Mouse (Mus musculus) heart, embryonic 16.5 days (tissue): ENCODE data around the gene Sectm1a. TPM values are rescaled to one million over a fixed set of nuclear protein-coding genes. Genes with fewer than 3 reads are reported as not detected.
A peak's percentile ranks its signal among the peaks of the same experiment; 100 is the strongest.

Experiments
- ATAC-seq: fragments of 200-750 bp; cut with Nextera tagmentation; replicated peaks from 2 replicates; pipeline ENCODE4 v1.8.0; 2017; ENCODE audit warnings: moderate number of reproducible peaks; ENCODE audit not compliant: insufficient read depth, low FRiP score; ENCODE audit errors: extremely low read depth
- H3K27ac ChIP-seq: fragments of 300-500 bp; sonication (generic); 2 replicates; pipeline ENCODE4 v1.5.1; 2014; ENCODE audit warnings: mild to moderate bottlenecking, low read length, control low read depth, moderate library complexity
- H3K27me3 ChIP-seq: fragments of 300-500 bp; sonication (generic); 2 replicates; pipeline ENCODE4 v1.6.1; 2014; ENCODE audit warnings: low read length, mixed read lengths; ENCODE audit not compliant: control insufficient read depth, insufficient read depth
- H3K36me3 ChIP-seq: fragments of 300-500 bp; sonication (generic); 2 replicates; pipeline ENCODE4 v1.6.1; 2014; ENCODE audit not compliant: control insufficient read depth, insufficient read depth
- H3K4me1 ChIP-seq: fragments of 300-500 bp; sonication (generic); 2 replicates; pipeline ENCODE4 v1.6.1; 2014; ENCODE audit warnings: low read length, mixed read lengths; ENCODE audit not compliant: control insufficient read depth, insufficient read depth
- H3K4me2 ChIP-seq: fragments of 300-500 bp; sonication (generic); 2 replicates; pipeline ENCODE4 v1.6.1; 2014; ENCODE audit warnings: low read depth, mild to moderate bottlenecking, control low read depth, low read length
- H3K4me3 ChIP-seq: fragments of 300-500 bp; sonication (generic); 2 replicates; pipeline ENCODE4 v1.5.1; 2014; ENCODE audit warnings: mild to moderate bottlenecking, control low read depth, low read length
- H3K9ac ChIP-seq: fragments of 300-500 bp; sonication (generic); 2 replicates; pipeline ENCODE4 v1.6.1; 2014; ENCODE audit warnings: low read length, control low read depth
- H3K9me3 ChIP-seq: fragments of 300-500 bp; sonication (generic); replicated peaks from 2 replicates; pipeline ENCODE4 v1.6.1; 2016; ENCODE audit warnings: low read length; ENCODE audit not compliant: control insufficient read depth
- WGBS: fragments of 180-500 bp; shearing (Covaris S2); extraction: QIAGEN DNeasy Blood & Tissue Kit; methylation state at CpG from one replicate; pipeline ENCODE4 v1.1.7; 2014; 5-methylcytosine and 5-hydroxymethylcytosine counted together
- polyA plus RNA-seq: library from polyadenylated mRNA; unstranded; fragments of >200 nt; fragmentation: Nextera tagmentation; extraction: Ambion mirVana; gene quantifications from 2 replicates; pipeline ENCODE4 v1.2.1, GENCODE M21; 2015

Gene Sectm1a
- polyA plus RNA-seq, 1 experiment from 2014 or later = 0.51 TPM

DNA sequence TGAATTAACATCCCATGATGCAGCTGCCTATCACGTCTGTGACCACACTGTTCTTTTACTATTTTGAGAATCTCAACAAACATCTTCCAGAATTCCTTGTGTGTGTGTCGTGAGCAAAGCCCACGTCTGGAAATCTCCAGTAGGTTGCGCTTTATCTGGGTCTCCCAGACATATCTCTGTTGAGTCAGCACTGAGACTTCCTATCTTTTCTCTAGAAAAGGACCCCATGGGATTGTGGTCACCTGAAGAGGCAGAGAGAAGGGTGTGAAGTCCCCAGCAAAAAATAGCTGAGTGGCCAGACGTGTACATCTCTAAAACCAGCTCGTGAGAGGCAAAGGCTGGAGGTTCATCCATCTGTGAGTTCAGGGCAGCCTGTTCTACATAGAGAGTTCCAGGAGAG is 56.9 kb downstream of the Sectm1a start:
- ATAC-seq = no peak
- H3K9ac ChIP-seq = no peak overlapping the region
- 34% methylated on average over 6 of the region's 6 CpGs for WGBS
- no peak overlapping the region for H3K4me3 ChIP-seq
- no peak overlapping the region for H3K4me2 ChIP-seq
- no peaks in the 10 kb centered on the region for H3K4me1 ChIP-seq
- H3K36me3 ChIP-seq = no peaks in the 10 kb centered on the region
- H3K27ac ChIP-seq = no peak overlapping the region
- H3K27me3 ChIP-seq = no peaks in the 10 kb centered on the region
- H3K9me3 ChIP-seq = no peaks in the 10 kb centered on the region

GRCm38 (mm10) chr11:121019501-121019900 is 61.5 kb downstream of the Sectm1a start:
- H3K9me3 ChIP-seq = no peaks in the 10 kb centered on the region
- H3K4me3 ChIP-seq = no peak overlapping the region
- no peaks in the 10 kb centered on the region for H3K36me3 ChIP-seq
- H3K4me1 ChIP-seq = peaks cover 5% of the 10 kb centered on the region; the same call in 1 of the 2 replicates
- no peak overlapping the region for H3K9ac ChIP-seq
- H3K27me3 ChIP-seq = no peaks in the 10 kb centered on the region
- no peak overlapping the region for H3K27ac ChIP-seq
- no peak overlapping the region for H3K4me2 ChIP-seq
- WGBS = 81% methylated on average over 5 of the region's 5 CpGs
- ATAC-seq = no peak

DNA sequence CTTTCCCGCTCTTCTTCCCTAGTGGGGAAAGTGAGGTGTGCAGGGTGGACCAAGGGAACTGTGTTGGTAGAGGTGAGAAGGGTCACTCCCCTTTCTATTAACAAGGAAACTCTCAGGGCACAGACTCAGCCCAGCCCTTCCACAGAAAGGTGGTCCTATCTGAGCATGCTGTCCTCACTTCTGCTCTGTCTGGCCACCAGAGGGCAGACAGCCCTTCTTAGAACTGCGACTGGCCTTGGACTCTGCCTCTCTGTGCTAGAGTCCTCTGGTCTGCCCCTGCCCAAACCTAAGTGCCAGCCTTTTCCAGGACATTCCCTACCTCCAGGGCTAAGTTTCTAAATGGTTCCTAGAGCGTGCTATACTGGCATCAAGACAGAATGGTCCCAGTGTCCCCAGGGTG is 63.3 kb downstream of the Sectm1a start:
- H3K9ac ChIP-seq = no peak overlapping the region
- ATAC-seq = 0 out of 2 replicates have a peak, but pooled peaks have one; percentile 70
- WGBS = 32% methylated on average over 3 of the region's 3 CpGs
- no peak overlapping the region for H3K27ac ChIP-seq
- H3K4me1 ChIP-seq = peaks cover 5% of the 10 kb centered on the region; the same call in 1 of the 2 replicates
- H3K9me3 ChIP-seq = no peaks in the 10 kb centered on the region
- no peak overlapping the region for H3K4me2 ChIP-seq
- no peaks in the 10 kb centered on the region for H3K27me3 ChIP-seq
- H3K36me3 ChIP-seq = no peaks in the 10 kb centered on the region
- H3K4me3 ChIP-seq = no peak overlapping the region

Other genes with a start within 250 kb of the Sectm1a start
- gene Ccdc57, start 148.3 kb downstream of the Sectm1a start, polyA plus RNA-seq = 4.0 and 4.5 TPM in 2 replicates
- 164 and 206 TPM in 2 replicates for gene Slc16a3, start 132.7 kb downstream of the Sectm1a start, polyA plus RNA-seq
- 68.8 and 76.1 TPM in 2 replicates for gene Csnk1d, start 89.9 kb downstream of the Sectm1a start, polyA plus RNA-seq
- 2.3 and 3.7 TPM in 2 replicates for gene Cd7, start 41.8 kb downstream of the Sectm1a start, polyA plus RNA-seq
- 0.37 TPM in 1 of 2 replicates, not detected in the other for gene Sectm1b, start 17.7 kb downstream of the Sectm1a start, polyA plus RNA-seq
- not detected in 2 replicates for gene Tex19.2, start 37.5 kb upstream of the Sectm1a start, polyA plus RNA-seq
- gene Tex19.1, start 64.9 kb upstream of the Sectm1a start, polyA plus RNA-seq = not detected in 2 replicates
- 0.24 TPM in 1 of 2 replicates, not detected in the other for gene Uts2r, start 79.1 kb upstream of the Sectm1a start, polyA plus RNA-seq
- 9.1 and 9.3 TPM in 2 replicates for gene Hexdc, start 123.2 kb upstream of the Sectm1a start, polyA plus RNA-seq
- gene Ogfod3, start 123.5 kb upstream of the Sectm1a start, polyA plus RNA-seq = 28.2 and 32.7 TPM in 2 replicates
- 24.5 and 27.1 TPM in 2 replicates for gene Cybc1, start 148.1 kb upstream of the Sectm1a start, polyA plus RNA-seq
- 64.9 and 68.4 TPM in 2 replicates for gene Narf, start 156.0 kb upstream of the Sectm1a start, polyA plus RNA-seq
- 4.6 and 6.4 TPM in 2 replicates for gene Foxk2, start 178.8 kb upstream of the Sectm1a start, polyA plus RNA-seq